Comparison of ENCODE assay signal across 16 mouse cellular contexts in the genomic region with DNA sequence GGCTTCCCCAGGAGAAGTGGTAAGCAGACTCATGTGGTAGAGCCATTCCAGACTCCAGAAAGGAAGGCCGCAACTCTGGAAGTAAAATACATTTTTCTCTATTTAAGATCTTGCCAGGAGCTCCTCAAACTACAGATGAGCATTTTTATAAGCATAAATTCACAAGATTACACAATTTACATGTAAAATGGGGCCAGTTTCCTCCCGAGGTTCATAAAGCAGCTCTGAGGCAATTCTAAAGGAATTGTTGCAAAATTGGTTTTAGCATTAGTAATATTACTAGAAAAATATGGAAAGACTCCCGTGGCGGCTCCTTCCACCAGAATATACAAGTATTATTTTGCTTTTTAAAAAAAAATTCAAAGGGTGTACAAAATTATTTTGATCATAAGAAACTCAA.
"Had no signal": no experiment of that assay in that cellular context is flagged by ENCODE, and none has a peak within 500 bp of the region (broad histone marks: within the 10 kb centered on the region; RNA-seq: fewer than 3 reads in every experiment).

No protein-coding gene starts in this region.

- DNase-seq: kidney, adult 18-20 months; kidney, postnatal 14 days; layer of hippocampus, postnatal 36 days; lung, adult 18-20 months; lung, postnatal 36 days; right cerebral cortex, postnatal 14 days; thymus, adult 2 months; thymus, postnatal 25 days had no signal

- H3K36me3 ChIP-seq: intestine, embryonic 15.5 days; kidney, embryonic 15.5 days; limb, embryonic 12.5 days; midbrain, embryonic 13.5 days; neural tube, embryonic 12.5 days; stomach, embryonic 15.5 days had no signal

- ATAC-seq: midbrain, embryonic 13.5 days had no signal

- H3K4me2 ChIP-seq: intestine, embryonic 15.5 days; kidney, embryonic 15.5 days; limb, embryonic 12.5 days; midbrain, embryonic 13.5 days; neural tube, embryonic 12.5 days; stomach, embryonic 15.5 days had no signal

- H3K9me3 ChIP-seq: intestine, embryonic 15.5 days; kidney, embryonic 15.5 days; limb, embryonic 12.5 days; midbrain, embryonic 13.5 days; neural tube, embryonic 12.5 days; stomach, embryonic 15.5 days had no signal

- H3K9ac ChIP-seq: intestine, embryonic 15.5 days; kidney, embryonic 15.5 days; limb, embryonic 12.5 days; liver, embryonic 14.5 days; midbrain, embryonic 13.5 days; neural tube, embryonic 12.5 days; stomach, embryonic 15.5 days had no signal

- H3K4me1 ChIP-seq: intestine, embryonic 15.5 days; stomach, embryonic 15.5 days had no signal

- H3K4me3 ChIP-seq: intestine, embryonic 15.5 days; kidney, embryonic 15.5 days; limb, embryonic 12.5 days; midbrain, embryonic 13.5 days; myocyte; neural tube, embryonic 12.5 days; stomach, embryonic 15.5 days had no signal

- H3K27ac ChIP-seq: intestine, embryonic 15.5 days; limb, embryonic 12.5 days; liver, embryonic 14.5 days; midbrain, embryonic 13.5 days; neural tube, embryonic 12.5 days; stomach, embryonic 15.5 days had no signal

- H3K27me3 ChIP-seq: intestine, embryonic 15.5 days; kidney, embryonic 15.5 days; limb, embryonic 12.5 days; midbrain, embryonic 13.5 days; neural tube, embryonic 12.5 days; stomach, embryonic 15.5 days had no signal
